Mouse (Mus musculus) ovary, adult 18-20 months (tissue): ENCODE data around the gene Nfe2l2.

ENCODE experiments used
- DNase-seq: peaks from one replicate; pipeline ENCODE4 v3.0.0; 2022; ENCODE audit warnings: low spot score, mixed read lengths

The Nfe2l2 gene

DNA sequence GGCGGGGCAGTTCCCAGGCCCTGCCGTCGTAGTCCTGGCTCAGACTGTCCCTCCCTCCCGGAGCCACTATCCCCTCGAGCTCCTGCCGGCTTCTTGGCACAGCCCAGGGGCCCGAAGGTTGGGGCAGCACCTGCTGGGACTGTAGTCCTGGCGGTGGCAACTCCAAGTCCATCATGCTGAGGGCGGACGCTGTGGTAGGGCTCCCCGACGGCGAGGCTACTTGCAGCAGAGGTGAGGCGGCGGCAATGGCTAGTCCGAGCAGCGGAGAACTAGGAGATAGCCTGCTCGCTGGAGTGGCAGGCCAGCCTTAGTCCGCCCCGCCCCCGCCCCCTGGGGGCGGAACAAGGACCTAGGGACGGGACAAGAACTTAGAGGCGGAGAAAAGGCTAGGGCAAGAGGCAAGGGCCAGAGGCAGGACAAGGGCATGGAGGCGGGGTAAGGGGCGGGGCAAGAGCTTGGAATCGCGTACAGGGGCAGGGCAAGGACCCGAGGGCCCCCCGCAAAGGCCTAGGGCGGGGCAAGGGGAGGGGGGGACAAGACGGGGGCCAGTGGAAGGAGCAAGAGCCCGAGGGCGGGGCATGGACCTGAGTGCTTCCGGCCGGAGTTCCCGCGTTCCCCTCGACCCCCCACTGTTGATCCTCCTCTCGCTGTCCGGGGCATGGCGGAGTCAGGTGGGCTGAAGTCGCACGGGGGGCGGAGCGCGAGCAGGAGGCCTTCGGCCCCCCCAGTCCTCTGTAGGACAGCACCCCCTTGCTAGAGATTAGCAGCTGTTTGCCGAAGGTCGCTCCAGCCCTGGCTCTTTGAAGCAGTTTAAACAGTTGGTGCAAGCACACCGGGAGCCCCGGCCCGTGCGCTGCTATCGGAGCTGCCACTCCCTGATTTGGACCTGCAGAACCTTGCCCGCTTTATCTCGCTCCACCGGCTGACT is at the start of gene Nfe2l2:
Gene Nfe2l2, minus strand, starts transcription at position 408 of the 928 bp plus-strand sequence.
- DNase-seq: peak; percentile 100

DNA sequence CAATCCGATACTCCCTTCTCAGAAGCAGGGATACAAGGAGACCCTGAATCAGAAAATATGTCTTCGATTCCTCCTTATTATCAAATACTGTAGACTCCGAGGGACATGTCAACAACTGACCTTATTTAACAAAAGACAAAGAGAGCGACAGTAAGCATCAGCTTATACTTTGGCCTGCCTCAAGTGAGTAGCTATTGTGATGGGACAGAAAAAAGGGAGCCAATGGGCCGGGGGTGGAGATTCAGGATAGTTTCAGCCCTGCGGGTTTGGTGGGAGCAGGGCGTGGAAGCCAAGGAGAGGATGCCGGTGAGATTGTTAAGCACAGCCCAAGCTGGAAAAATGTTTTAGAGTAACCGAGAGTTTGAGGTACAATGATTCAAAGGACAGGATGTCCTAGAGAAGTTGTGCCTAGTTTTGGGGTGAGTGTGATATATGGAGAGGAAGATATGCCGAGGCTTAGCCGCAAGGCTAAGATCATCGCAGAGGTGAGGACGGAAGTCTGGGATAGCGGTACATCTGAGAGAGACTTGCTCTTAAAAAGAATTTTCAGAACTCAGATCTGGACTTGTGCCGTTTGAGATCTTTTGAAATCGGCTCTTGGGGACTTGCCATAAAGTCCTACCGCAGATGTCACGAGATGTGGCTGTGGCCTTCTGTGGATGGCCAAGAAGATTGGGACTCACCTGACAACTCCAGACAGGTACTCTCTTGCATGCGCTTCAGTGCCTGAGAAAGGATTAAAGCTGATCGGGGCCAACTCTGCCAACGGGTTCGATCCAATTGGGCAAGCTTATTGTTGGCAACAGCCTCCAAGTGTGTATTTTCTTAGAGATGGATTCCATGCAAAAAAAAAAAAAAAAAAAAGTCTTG is 48.1 kb upstream of the Nfe2l2 start:
- no peak for DNase-seq

DNA sequence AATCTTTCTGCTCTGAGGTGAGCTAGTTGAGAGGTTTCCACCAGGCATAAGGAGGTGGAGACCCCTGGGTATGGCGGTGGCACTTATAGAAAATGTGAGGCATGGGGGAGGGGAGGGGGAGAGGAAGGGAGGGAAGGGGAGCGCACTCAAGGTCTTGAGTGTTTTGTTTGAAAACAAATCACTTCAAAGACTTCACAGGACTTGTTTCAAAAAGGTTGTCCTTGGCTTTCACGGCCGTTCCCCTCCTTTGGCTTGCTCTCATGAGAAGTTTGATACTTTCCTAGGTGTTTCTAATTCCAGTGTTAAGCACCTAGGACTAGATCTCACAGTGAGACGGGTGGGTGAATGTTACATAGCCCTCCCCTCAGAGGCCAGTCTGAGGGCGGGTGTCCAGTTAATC is 47.5 kb upstream of the Nfe2l2 start:
- DNase-seq: no peak

DNA sequence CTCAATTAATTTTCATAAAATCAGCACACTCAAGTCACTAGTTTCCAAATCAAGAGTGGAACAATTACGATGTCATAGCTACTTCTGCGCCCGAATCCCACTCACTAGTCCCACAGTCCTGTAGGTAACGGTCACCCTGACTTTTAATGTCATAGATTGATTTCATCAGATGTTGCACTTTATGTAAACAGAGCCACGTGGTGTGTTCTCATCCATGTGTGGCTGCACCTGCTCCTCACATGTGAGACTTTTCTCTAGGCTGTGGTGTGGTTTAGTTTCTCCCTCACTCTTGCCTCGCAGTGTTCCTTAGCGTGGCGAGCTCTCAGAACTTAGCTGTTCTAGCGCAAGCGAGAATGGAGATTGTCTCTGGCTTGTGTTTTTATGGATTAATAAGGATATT is 46.4 kb upstream of the Nfe2l2 start:
- DNase-seq: no peak

DNA sequence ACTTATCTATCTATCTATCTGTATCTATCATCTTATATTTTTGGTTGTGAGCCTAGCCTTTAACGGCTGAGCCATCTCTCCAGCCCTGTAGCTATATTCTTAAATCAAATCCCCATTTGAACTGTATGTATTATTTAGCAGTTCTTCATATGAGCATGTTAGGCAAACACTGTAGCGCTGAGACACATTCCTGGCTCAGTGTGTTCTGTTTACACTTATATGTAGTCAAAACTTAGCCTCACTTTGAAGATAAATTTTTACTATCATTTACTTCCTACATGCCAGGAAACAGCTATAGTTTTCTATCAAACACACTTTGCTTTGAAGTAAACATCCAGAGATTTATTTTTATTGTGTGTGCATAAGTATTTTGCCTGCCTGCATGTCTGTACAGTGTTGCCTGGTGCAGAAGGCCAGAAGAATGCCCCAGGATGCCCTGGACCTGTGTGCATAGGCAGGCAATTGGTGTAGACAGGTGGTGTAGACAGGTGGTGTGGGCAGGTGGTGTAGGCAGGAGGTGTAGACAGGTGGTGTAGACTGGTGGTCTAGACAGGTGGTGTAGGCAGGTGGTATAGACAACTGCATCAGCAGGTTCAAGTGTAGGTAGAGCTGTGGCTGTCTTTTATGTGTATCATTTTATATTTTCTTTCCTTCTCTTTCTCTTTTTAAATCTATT is 45.7 kb upstream of the Nfe2l2 start:
- DNase-seq: no peak

DNA sequence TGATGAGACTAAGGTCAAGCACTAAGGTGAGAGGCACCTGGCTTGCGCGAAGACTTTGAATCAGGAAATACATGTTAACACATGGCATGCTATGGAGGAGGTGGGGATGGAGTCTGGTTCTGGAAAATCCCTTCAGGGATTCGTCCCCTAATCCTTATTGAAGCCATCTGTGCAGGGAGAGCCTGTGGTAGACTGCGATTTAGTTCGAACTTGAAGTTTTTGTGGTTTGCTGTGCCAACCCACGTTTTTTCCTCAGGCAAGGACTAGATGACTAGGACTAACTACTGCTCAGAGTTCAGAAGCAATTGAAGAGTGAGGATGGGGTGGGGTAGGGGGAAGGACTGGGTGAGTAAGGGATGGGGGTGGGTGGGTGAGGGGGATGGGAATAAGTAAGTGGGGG is 44.4 kb upstream of the Nfe2l2 start:
- no peak for DNase-seq

DNA sequence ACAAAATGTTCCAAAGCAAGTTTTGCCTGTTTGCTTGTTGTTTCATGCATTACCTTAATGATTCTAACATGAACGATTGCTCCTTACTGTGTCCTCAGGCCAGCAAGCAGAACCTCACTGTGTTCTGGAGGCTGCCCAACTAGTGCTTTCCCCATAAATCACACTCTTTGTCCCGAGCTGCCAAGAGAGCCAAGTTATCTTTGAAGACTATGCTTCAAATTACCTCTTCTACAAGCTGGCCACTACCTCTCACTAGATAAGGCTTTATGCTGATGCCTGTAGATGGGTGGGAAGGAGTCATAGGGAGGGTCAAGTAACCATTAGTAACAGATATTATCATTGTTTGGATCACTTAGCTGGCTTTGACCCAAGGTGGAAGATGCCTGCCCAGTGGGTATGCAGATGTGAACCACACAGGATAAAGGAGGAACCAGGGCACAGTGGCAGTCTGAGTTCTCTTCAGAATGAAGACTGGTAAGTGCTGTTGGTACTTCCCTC is 32.6 kb upstream of the Nfe2l2 start:
- DNase-seq: no peak

DNA sequence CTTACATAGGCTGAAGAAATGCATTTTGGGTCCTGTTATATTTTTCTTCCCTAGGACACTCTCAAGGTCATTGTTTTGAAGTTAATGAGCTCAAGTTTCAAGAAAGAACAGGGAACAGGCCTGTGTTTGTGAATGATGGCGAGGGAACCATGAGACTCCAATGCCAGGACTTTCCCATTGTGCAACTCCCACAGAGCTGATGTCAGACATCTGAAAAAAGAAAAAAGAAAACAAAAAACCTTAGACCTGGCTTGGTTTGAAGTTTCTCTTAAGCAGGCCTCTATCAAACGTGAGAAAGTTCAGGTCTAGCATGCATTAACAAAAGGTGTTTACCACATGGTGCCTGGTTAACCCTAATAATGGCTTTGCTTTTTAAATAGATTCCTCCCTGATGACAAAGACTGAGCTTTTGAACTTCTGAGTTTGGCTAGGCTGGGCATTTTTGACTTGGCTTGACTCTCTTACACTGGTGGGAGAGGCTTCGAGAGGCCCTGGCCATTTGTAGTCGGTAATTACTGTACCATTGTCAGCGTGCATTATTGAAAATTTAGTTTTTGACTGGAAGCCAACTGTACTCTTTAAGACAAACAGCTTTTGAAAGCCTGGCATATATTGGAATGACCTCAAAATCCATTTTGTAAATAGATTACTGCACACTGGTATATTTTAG is 29.9 kb upstream of the Nfe2l2 start:
- no peak for DNase-seq

DNA sequence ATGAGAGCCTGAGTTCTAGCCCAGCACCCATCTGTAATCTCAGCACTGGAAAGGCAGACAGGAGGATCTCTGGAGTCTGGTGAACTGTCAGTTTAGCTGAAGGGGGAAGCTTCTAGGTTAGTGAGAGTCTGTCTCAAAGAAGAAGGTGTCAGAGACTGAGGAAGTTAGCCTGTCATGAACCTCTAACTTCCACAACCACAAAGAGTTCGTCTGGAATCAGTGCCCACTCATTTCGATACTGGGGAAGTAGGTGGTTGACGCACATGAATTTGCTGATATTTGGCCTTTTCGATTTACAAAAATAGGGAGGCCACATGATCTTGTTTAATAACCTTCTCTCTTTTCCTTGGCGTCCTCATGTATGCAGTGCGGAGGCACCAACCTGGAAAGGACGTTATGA is 28.7 kb upstream of the Nfe2l2 start:
- DNase-seq: no peak

DNA sequence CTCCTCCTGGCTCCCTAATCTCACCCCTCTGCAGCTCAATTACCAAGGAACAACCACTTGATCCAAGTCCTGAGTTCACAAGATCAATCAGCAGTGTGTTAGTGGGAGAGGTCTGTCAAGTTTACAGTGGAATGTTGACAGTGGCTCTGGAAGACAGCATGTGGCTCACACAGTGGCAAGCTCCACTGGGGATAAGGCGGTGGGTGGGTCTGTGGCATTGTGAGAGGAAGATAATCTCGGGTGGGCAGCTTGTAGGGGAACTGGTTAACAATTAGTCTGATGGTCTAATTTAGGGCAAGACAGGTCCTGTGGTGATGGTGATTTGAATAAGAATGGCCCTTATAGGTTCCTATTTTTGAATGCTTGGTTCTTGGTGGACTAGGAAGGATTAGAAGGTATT is 27.5 kb upstream of the Nfe2l2 start:
- DNase-seq: no peak

DNA sequence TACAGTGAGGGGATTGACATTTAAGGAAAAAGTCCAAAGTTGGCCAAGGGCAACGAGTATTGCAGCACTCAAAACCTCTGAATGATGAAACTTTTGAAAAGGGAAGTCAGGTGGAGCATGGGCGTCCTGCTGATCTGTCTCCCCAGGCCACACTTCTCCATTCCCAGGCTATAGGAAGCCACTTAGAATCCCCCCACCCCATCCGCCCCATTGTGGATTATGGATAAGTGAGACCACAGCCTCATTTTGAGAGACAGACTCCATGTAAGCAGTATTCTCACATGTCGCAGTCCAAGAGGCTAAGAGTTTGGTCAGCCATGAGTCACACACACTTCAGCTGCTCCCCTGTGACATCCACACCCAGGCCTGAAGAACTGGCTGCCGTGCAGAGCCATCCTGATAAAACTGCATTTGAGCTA is 26.8 kb upstream of the Nfe2l2 start:
- no peak for DNase-seq

DNA sequence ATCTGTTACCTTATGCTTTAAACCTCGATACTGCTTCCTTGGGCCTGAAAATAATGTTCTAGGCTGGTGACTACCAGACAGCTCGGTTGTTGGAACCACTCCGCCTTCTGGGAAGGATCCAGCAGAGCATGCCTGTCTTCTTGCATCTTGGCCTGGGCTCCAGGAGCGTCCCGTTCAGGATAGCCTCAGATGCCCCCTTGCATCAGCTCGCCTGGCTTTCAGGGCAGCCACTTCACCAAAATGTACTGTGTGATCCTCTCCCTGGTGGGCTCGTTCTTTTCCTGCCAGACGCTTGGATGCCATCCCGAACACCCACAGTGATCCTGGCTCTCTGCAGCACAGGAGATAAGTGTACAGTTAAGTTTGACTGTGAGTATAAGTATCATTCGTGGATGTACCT is 25.6 kb upstream of the Nfe2l2 start:
- DNase-seq: no peak

DNA sequence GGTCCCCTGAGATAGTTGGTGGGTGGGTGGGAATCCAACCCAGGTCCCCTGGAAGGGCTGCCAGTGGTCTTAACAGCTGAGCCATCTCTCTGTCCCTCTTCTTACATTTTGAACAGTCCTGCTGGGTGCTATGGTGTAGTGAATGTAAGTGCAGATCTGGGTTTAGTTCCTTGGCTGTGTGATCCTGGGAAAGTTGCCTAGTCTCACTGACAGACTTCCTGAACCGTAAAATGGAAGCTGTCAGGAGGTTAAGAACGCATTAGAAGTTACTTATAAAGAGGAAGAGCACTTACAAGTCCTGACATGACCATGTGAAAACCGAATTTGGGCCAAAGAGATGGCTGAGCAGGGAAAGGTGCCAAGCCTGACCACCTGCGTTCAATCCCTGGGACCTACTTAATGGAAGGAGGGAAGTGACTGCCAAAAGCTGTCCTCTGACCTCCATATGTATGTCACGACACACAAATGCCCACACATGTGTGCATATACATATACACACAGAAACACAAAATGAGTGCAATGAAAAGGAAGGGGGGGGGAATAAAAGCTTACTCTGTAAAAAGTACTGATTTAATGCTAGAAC is 20.5 kb upstream of the Nfe2l2 start:
- DNase-seq: no peak

DNA sequence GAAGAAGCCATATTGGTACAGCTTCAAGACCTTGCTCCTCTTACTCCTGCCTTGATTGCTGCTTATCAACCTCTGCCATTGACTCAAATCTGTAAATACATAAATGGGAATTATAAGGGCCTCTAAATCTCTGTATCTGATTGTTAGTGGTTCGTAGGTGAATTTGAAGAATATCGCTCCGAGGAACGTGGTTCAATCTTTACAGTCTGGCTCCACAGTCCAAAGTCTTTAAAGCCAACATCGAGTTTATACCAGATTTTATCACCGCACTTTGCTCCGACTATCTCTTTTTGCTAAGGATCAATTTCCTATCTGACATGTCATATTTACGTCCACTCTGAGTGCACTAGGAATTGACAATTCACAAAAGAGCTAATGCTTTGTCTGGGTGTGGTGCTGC is 19.0 kb upstream of the Nfe2l2 start:
- DNase-seq: no peak

DNA sequence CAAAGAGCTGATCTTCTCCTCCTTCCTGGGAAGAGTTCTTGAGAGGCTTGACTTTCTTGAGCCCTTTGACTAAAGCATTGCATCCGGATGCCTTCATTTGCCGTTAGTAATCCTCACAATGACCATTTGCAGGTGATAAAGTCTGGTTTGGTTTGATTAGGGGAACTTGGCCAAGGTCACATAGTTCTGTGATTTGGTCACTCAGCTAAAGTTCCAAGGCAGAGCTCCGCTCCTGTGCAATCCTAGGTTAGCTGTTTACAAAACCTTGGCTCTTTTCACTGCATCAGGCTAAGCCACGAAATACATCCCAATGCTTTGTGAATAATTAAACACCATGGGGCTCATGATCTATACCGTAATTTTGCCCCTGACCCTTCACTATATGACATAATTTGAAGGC is 18.5 kb upstream of the Nfe2l2 start:
- no peak for DNase-seq

DNA sequence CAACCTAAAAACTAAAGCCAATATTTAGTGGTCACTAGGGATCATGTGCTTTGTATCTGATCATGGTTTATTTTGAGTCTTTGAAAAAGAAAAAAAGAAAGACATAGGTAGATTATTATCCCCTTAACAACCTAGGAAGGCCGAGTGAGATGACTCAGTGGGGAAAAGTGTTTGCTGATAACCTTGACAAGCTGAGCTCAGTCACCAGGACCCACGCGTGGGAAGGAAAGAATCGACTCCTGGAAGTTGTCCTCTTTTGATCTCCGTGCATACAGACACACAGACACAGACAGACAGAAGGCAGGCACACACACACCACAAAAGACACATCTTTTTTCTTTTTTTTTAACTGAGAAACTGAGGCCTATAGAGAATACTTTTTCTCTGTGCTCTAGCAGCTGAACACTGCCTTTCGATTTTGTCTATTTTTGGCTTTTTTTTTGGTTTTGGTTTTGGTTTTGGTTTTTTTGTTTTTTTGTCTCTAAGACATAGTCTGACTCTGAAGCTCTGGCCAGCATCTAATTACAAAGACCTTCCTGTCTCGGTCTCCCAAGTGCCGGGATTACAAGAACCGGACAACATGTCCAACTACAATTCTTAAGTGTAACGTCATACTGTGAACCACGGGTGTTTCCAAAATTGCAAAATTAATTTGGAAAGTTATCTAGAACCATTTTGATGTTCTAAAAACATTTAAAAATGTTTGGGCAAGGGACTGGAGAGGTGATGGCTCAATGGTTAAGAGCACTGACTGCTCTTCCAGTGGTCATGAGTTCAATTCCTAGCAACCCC is 16.0 kb upstream of the Nfe2l2 start:
- DNase-seq: no peak

DNA sequence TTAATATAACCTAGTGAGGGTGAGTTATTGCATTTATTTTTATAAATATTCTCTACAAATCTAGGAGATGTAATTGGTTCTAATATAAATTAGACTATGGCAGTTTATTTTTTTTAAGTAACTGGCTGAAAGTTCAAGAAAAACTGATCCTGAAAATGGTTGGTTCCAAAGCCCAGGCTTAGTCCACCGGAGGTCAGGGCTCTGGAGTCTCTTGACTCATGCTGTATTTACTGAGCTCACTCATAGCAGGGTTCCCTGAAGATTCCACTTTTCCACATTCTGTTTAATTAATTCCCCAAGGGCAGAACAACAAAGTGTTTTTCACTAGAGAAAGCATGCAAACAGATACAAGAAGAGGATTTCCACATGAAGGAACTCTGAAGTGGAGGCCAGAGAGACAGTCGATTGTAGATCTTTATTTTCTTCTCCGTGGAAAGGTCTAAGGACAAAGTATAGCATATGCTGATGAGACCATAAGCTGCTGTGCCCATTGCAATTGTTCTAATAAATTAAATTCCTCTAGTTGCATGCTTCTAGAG is 15.0 kb upstream of the Nfe2l2 start:
- no peak for DNase-seq

DNA sequence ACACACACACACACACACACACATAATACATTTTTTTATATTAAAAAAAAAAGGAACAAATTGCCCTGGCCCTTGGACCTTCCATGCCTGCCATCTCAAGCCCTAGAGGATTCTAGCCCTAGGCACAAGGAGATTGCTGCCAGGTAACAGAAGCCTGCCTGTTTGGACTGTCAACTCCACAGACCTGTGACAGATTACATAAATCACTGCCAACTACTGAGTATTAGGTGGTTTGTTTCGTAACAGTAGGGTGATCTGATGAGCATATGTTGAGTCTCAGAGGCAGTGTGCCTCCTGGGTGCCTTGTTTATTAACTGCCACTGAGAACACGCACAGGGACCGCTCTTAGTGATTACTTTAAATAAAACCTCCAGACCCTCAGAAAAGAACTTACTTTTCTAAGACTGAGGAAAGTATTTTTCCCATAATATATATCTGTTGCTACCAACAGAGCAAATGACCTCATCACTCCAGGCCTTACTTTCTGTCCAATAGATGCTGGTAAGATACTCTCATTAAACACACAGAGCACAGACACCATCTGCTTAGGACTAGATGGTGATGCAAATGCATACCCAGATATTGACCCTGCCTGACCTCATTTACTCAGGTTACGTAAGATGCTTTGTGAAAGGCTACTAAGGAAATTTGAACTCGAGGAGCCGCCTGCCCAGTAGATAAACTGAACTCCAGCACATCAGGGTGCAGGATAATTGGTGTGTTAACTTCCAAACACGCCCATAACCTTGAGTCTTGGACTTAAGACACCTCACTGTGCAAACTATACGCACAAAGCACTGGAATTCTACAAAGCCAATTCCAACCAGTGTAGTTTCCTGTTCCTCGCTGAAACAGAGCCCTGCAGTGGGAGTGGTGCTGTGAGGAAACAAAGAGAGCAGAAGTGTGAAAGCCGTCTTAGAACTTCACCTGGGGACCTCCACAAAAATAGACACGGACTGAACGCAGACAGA is 11.9 kb upstream of the Nfe2l2 start:
- DNase-seq: no peak

DNA sequence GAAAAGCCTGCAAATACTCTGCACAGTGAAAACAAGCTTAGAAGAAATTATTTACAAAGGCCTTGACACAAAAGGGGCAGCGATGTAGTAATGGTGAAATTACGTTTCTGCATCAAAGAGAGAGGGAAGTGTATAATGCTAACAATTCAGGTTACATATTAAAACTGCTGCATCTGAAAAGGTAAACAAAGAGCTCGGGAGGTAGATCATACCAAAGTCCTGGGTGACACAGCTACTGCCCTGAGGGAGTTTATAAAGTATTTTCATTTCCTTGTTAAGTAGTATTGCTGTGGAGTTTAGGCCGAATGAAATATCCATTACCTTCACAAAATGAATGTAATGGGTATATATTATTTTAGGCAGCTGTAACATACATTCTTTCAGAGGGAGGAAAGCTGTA is 10.3 kb upstream of the Nfe2l2 start:
- no peak for DNase-seq
